11 mouse cellular contexts compared by ENCODE assay signal in the genomic region with DNA sequence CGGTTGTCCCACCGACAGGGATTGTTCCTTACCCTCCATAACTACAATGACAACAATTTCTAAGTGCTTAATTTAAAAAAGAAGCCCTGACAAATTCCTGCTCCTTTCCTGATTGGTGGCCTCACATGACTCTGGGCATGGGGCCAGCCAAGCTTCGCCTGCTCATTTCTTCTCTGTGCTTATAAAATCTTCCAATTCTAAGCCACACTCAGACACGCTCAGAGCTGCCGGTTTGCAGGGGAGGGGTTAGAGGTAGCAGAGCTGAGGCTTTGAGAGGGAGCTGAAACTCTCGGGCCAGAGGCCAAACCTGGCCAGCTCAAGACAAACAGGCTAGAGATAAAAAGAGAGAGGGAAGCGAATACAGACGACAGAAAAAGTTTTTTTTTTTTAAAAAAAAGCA.
DNase-seq lines count a peak whose midpoint lies in the region; ATAC-seq and TF ChIP-seq lines count a peak whose summit lies in the region.
"Had no signal": no experiment of that assay in that cellular context is flagged by ENCODE, and none has a peak within 500 bp of the region (broad histone marks: within the 10 kb centered on the region; RNA-seq: fewer than 3 reads in every experiment).

No protein-coding gene starts in this region.

- no peak overlapping the region for H3K9ac ChIP-seq in forebrain, postnatal 0 days
- H3K9ac ChIP-seq in forebrain, embryonic 13.5 days, result no peak overlapping the region
- H3K9ac ChIP-seq: liver, embryonic 12.5 days had no signal

- H3K4me2 ChIP-seq in forebrain, postnatal 0 days (ENCODE audit: low read depth), result no peak overlapping the region
- no peak overlapping the region for H3K4me2 ChIP-seq in forebrain, embryonic 13.5 days
- H3K4me2 ChIP-seq: liver, embryonic 12.5 days had no signal

- no peaks in the 10 kb centered on the region for H3K4me1 ChIP-seq in forebrain, postnatal 0 days (ENCODE audit: insufficient read depth)
- H3K4me1 ChIP-seq in forebrain, embryonic 13.5 days, result 0 out of 2 replicates have a peak, but pooled peaks cover 5% of the 10 kb centered on the region
- H3K4me1 ChIP-seq: hindbrain, embryonic 10.5 days; liver, embryonic 12.5 days had no signal

- no peak for ATAC-seq in forebrain, postnatal 0 days
- ATAC-seq in forebrain, embryonic 13.5 days, result no peak
- ATAC-seq in megakaryocyte progenitor cell, adult 5-6 weeks (replicated peaks; ENCODE audit: poor library complexity), result peak; percentile 58
- ATAC-seq: liver, embryonic 12.5 days had no signal

- TF ChIP-seq CTCF in forebrain, postnatal 0 days (IDR thresholded peaks at IDR 0.05; ENCODE audit: low read depth), result no peak

- H3K4me3 ChIP-seq in forebrain, postnatal 0 days (ENCODE audit: low read depth, low read length), result no peak overlapping the region
- H3K4me3 ChIP-seq in forebrain, embryonic 13.5 days, result no peak overlapping the region
- H3K4me3 ChIP-seq: hindbrain, embryonic 10.5 days; liver, embryonic 12.5 days had no signal

- H3K9me3 ChIP-seq in forebrain, postnatal 0 days (ENCODE audit: low read length), result no peaks in the 10 kb centered on the region
- no peaks in the 10 kb centered on the region for H3K9me3 ChIP-seq in forebrain, embryonic 13.5 days (replicated peaks)
- H3K9me3 ChIP-seq: hindbrain, embryonic 10.5 days; liver, embryonic 12.5 days had no signal

- WGBS in forebrain, postnatal 0 days, result 41% methylated on average over 8 of the region's 8 CpGs
- WGBS in forebrain, embryonic 13.5 days, result 27% methylated on average over 8 of the region's 8 CpGs

- H3K27me3 ChIP-seq in forebrain, postnatal 0 days (ENCODE audit: insufficient read depth, low read length), result no peaks in the 10 kb centered on the region
- H3K27me3 ChIP-seq in forebrain, embryonic 13.5 days, result no peaks in the 10 kb centered on the region
- H3K27me3 ChIP-seq: CH12.LX; liver, embryonic 12.5 days had no signal

- no peaks in the 10 kb centered on the region for H3K36me3 ChIP-seq in forebrain, postnatal 0 days (ENCODE audit: insufficient read depth)
- H3K36me3 ChIP-seq in forebrain, embryonic 13.5 days (ENCODE audit: poor library complexity, severe bottlenecking), result no peaks in the 10 kb centered on the region
- H3K36me3 ChIP-seq: hindbrain, embryonic 10.5 days; liver, embryonic 12.5 days had no signal

- no peak overlapping the region for H3K27ac ChIP-seq in forebrain, postnatal 0 days (ENCODE audit: low read depth, low read length)
- H3K27ac ChIP-seq in forebrain, embryonic 13.5 days, result no peak overlapping the region
- H3K27ac ChIP-seq: hindbrain, embryonic 10.5 days; liver, embryonic 12.5 days had no signal

- peak; percentile 45 for DNase-seq in forebrain, postnatal 0 days
- DNase-seq in right cerebral cortex, postnatal 10 days (ENCODE audit: low spot score in 2 of 2), result peak; percentile 35 to 47
- no peak for DNase-seq in right cerebral cortex, postnatal 36 days (ENCODE audit: low spot score in 2 of 2)
- peak; percentile 52 to 62 for DNase-seq in heart, postnatal 14 days
- DNase-seq in thymus, adult 18-20 months, result no peak
- no peak for DNase-seq in cerebellum, adult 18-20 months

- intact Hi-C loops in heart, postnatal 14 days (cut with DNase I), result no loop called here

Comparison
In these comparisons a context has a peak if more than half of its experiments do, and no peak if none do; other contexts are left out.
1. DNase-seq: peak in forebrain, postnatal 0 days (single experiment), right cerebral cortex, postnatal 10 days (2 of 2) and heart, postnatal 14 days (2 of 2); none in right cerebral cortex, postnatal 36 days (0 of 2), thymus, adult 18-20 months (0 of 2) and cerebellum, adult 18-20 months (0 of 2).